Mouse (Mus musculus): ENCODE measurements at regions not wholly inside any gene's neighbourhood (a gene's known extent, or its start where the extent isn't known, plus 50 kb on each side); places are given as distances from the start of the nearest gene placed in this dataset.

- WGBS, result 67% methylated on average over 3 of the region's 3 CpGs
- no peak overlapping the region for H3K27ac ChIP-seq (ENCODE audit: low read length)
- no peaks in the 10 kb centered on the region for H3K36me3 ChIP-seq (ENCODE audit: control insufficient read depth, insufficient read depth, low read length)
- no peak for ATAC-seq
- no peaks in the 10 kb centered on the region for H3K4me1 ChIP-seq (ENCODE audit: control insufficient read depth, insufficient read depth, low read length)
- H3K9me3 ChIP-seq (replicated peaks; ENCODE audit: control insufficient read depth, low read length, poor library complexity, severe bottlenecking), result peaks cover 3% of the 10 kb centered on the region; the same call in 1 of the 2 replicates
- no peak overlapping the region for H3K4me2 ChIP-seq (ENCODE audit: low read length)
- H3K4me3 ChIP-seq (ENCODE audit: low read depth, low read length), result no peak overlapping the region
- no peak overlapping the region for H3K9ac ChIP-seq (ENCODE audit: low read depth, low read length)
- no peaks in the 10 kb centered on the region for H3K27me3 ChIP-seq (ENCODE audit: control insufficient read depth, insufficient read depth, low read depth, low read length)
These were observed 217.3 kb upstream of the Tnp1 start for GRCm38 (mm10) chr1:73233041-73233440.

GRCm38 (mm10) chr1:73230611-73231010 lies 214.9 kb upstream of the Tnp1 start:
- no peaks in the 10 kb centered on the region for H3K4me1 ChIP-seq (ENCODE audit: control insufficient read depth, insufficient read depth, low read length)
- no peaks in the 10 kb centered on the region for H3K36me3 ChIP-seq (ENCODE audit: control insufficient read depth, insufficient read depth, low read length)
- no peak overlapping the region for H3K4me3 ChIP-seq (ENCODE audit: low read depth, low read length)
- no peak for ATAC-seq
- no peak overlapping the region for H3K27ac ChIP-seq (ENCODE audit: low read length)
- peaks cover 3% of the 10 kb centered on the region; the same call in 1 of the 2 replicates for H3K9me3 ChIP-seq (replicated peaks; ENCODE audit: control insufficient read depth, low read length, poor library complexity, severe bottlenecking)
- WGBS, result 77% methylated on average over 1 of the region's 1 CpGs
- H3K27me3 ChIP-seq (ENCODE audit: control insufficient read depth, insufficient read depth, low read depth, low read length), result no peaks in the 10 kb centered on the region
- H3K9ac ChIP-seq (ENCODE audit: low read depth, low read length), result no peak overlapping the region
- no peak overlapping the region for H3K4me2 ChIP-seq (ENCODE audit: low read length)

- Histone ChIP-seq H3K4me2 (ENCODE audit: low read length) (no peak overlapping the region), H3K4me3 (ENCODE audit: low read depth, low read length) (no peak overlapping the region), H3K9me3 (replicated peaks; ENCODE audit: control insufficient read depth, low read length, poor library complexity, severe bottlenecking) (peaks cover 3% of the 10 kb centered on the region; the same call in 1 of the 2 replicates), H3K9ac (ENCODE audit: low read depth, low read length) (no peak overlapping the region), H3K27me3 (ENCODE audit: control insufficient read depth, insufficient read depth, low read depth, low read length) (no peaks in the 10 kb centered on the region), H3K4me1 (ENCODE audit: control insufficient read depth, insufficient read depth, low read length) (no peaks in the 10 kb centered on the region), H3K27ac (ENCODE audit: low read length) (no peak overlapping the region), H3K36me3 (ENCODE audit: control insufficient read depth, insufficient read depth, low read length) (no peaks in the 10 kb centered on the region)
- ATAC-seq, result no peak
- WGBS, result 95% methylated on average over 8 of the region's 8 CpGs
These were observed 211.5 kb upstream of the Tnp1 start for GRCm38 (mm10) chr1:73227246-73227645.

- Histone ChIP-seq H3K9me3 (replicated peaks; ENCODE audit: control insufficient read depth, low read length, poor library complexity, severe bottlenecking) (no peaks in the 10 kb centered on the region), H3K27me3 (ENCODE audit: control insufficient read depth, insufficient read depth, low read depth, low read length) (no peaks in the 10 kb centered on the region), H3K4me3 (ENCODE audit: low read depth, low read length) (no peak overlapping the region), H3K9ac (ENCODE audit: low read depth, low read length) (no peak overlapping the region), H3K4me2 (ENCODE audit: low read length) (no peak overlapping the region), H3K4me1 (ENCODE audit: control insufficient read depth, insufficient read depth, low read length) (no peaks in the 10 kb centered on the region), H3K36me3 (ENCODE audit: control insufficient read depth, insufficient read depth, low read length) (no peaks in the 10 kb centered on the region), H3K27ac (ENCODE audit: low read length) (no peak overlapping the region)
- ATAC-seq, result no peak
- WGBS, result 44% methylated on average over 2 of the region's 2 CpGs
These were observed 206.2 kb upstream of the Tnp1 start for GRCm38 (mm10) chr1:73221863-73222262.

- no peak overlapping the region for H3K4me2 ChIP-seq (ENCODE audit: low read length)
- H3K27me3 ChIP-seq (ENCODE audit: control insufficient read depth, insufficient read depth, low read depth, low read length), result no peaks in the 10 kb centered on the region
- no peak for ATAC-seq
- H3K4me1 ChIP-seq (ENCODE audit: control insufficient read depth, insufficient read depth, low read length), result no peaks in the 10 kb centered on the region
- WGBS, result 85% methylated on average over 5 of the region's 5 CpGs
- H3K36me3 ChIP-seq (ENCODE audit: control insufficient read depth, insufficient read depth, low read length), result no peaks in the 10 kb centered on the region
- H3K27ac ChIP-seq (ENCODE audit: low read length), result no peak overlapping the region
- no peaks in the 10 kb centered on the region for H3K9me3 ChIP-seq (replicated peaks; ENCODE audit: control insufficient read depth, low read length, poor library complexity, severe bottlenecking)
- no peak overlapping the region for H3K9ac ChIP-seq (ENCODE audit: low read depth, low read length)
- no peak overlapping the region for H3K4me3 ChIP-seq (ENCODE audit: low read depth, low read length)
These were observed 198.7 kb upstream of the Tnp1 start for GRCm38 (mm10) chr1:73214305-73214946.

- Histone ChIP-seq H3K27ac (ENCODE audit: low read length) (no peak overlapping the region), H3K9me3 (replicated peaks; ENCODE audit: control insufficient read depth, low read length, poor library complexity, severe bottlenecking) (no peaks in the 10 kb centered on the region), H3K27me3 (ENCODE audit: control insufficient read depth, insufficient read depth, low read depth, low read length) (no peaks in the 10 kb centered on the region), H3K4me1 (ENCODE audit: control insufficient read depth, insufficient read depth, low read length) (no peaks in the 10 kb centered on the region), H3K9ac (ENCODE audit: low read depth, low read length) (no peak overlapping the region), H3K4me2 (ENCODE audit: low read length) (no peak overlapping the region), H3K36me3 (ENCODE audit: control insufficient read depth, insufficient read depth, low read length) (no peaks in the 10 kb centered on the region), H3K4me3 (ENCODE audit: low read depth, low read length) (no peak overlapping the region)
- ATAC-seq, result no peak
- WGBS, result 91% methylated on average over 8 of the region's 8 CpGs
These were observed 191.7 kb upstream of the Tnp1 start for GRCm38 (mm10) chr1:73207421-73207820.

- H3K4me3 ChIP-seq (ENCODE audit: low read depth, low read length), result no peak overlapping the region
- no peak for ATAC-seq
- H3K36me3 ChIP-seq (ENCODE audit: control insufficient read depth, insufficient read depth, low read length), result no peaks in the 10 kb centered on the region
- H3K4me1 ChIP-seq (ENCODE audit: control insufficient read depth, insufficient read depth, low read length), result no peaks in the 10 kb centered on the region
- WGBS, result 93% methylated on average over 1 of the region's 1 CpGs
- H3K4me2 ChIP-seq (ENCODE audit: low read length), result no peak overlapping the region
- H3K27me3 ChIP-seq (ENCODE audit: control insufficient read depth, insufficient read depth, low read depth, low read length), result no peaks in the 10 kb centered on the region
- H3K27ac ChIP-seq (ENCODE audit: low read length), result no peak overlapping the region
- no peaks in the 10 kb centered on the region for H3K9me3 ChIP-seq (replicated peaks; ENCODE audit: control insufficient read depth, low read length, poor library complexity, severe bottlenecking)
- H3K9ac ChIP-seq (ENCODE audit: low read depth, low read length), result no peak overlapping the region
These were observed 190.1 kb upstream of the Tnp1 start for GRCm38 (mm10) chr1:73205788-73206187.

- H3K4me3 ChIP-seq (ENCODE audit: low read depth, low read length), result no peak overlapping the region
- H3K9ac ChIP-seq (ENCODE audit: low read depth, low read length), result no peak overlapping the region
- H3K27ac ChIP-seq (ENCODE audit: low read length), result no peak overlapping the region
- H3K4me1 ChIP-seq (ENCODE audit: control insufficient read depth, insufficient read depth, low read length), result no peaks in the 10 kb centered on the region
- WGBS, result 78% methylated on average over 2 of the region's 2 CpGs
- no peaks in the 10 kb centered on the region for H3K9me3 ChIP-seq (replicated peaks; ENCODE audit: control insufficient read depth, low read length, poor library complexity, severe bottlenecking)
- H3K4me2 ChIP-seq (ENCODE audit: low read length), result no peak overlapping the region
- H3K36me3 ChIP-seq (ENCODE audit: control insufficient read depth, insufficient read depth, low read length), result no peaks in the 10 kb centered on the region
- H3K27me3 ChIP-seq (ENCODE audit: control insufficient read depth, insufficient read depth, low read depth, low read length), result no peaks in the 10 kb centered on the region
- no peak for ATAC-seq
These were observed 184.4 kb upstream of the Tnp1 start for GRCm38 (mm10) chr1:73200112-73200511.

GRCm38 (mm10) chr1:73190832-73191231 lies 175.1 kb upstream of the Tnp1 start:
- no peak for ATAC-seq
- Histone ChIP-seq H3K9me3 (replicated peaks; ENCODE audit: control insufficient read depth, low read length, poor library complexity, severe bottlenecking) (no peaks in the 10 kb centered on the region), H3K36me3 (ENCODE audit: control insufficient read depth, insufficient read depth, low read length) (no peaks in the 10 kb centered on the region), H3K27ac (ENCODE audit: low read length) (no peak overlapping the region), H3K27me3 (ENCODE audit: control insufficient read depth, insufficient read depth, low read depth, low read length) (no peaks in the 10 kb centered on the region), H3K4me1 (ENCODE audit: control insufficient read depth, insufficient read depth, low read length) (no peaks in the 10 kb centered on the region), H3K4me3 (ENCODE audit: low read depth, low read length) (no peak overlapping the region), H3K4me2 (ENCODE audit: low read length) (no peak overlapping the region), H3K9ac (ENCODE audit: low read depth, low read length) (no peak overlapping the region)
- WGBS, result 87% methylated on average over 5 of the region's 5 CpGs
